Mouse (Mus musculus) megakaryocyte, embryonic 14.5 days (primary cell): ENCODE results near the gene Uso1. TPM values are rescaled to one million over a fixed set of nuclear protein-coding genes. Genes with fewer than 3 reads are reported as not detected.

ENCODE experiments used
- H3K27me3 ChIP-seq: replicated peaks from 2 replicates; pipeline ENCODE3; 2012; ENCODE audit warnings: inconsistent platforms
- H3K36me3 ChIP-seq: replicated peaks from 2 replicates; pipeline ENCODE3; 2012; ENCODE audit warnings: low read length, inconsistent platforms, mixed read lengths
- H3K4me1 ChIP-seq: 2 replicates; pipeline ENCODE4 v1.6.1; 2012; ENCODE audit warnings: inconsistent platforms
- H3K4me3 ChIP-seq: replicated peaks from 2 replicates; pipeline ENCODE3; 2012; ENCODE audit warnings: moderate library complexity, mild to moderate bottlenecking, inconsistent platforms
- H3K9me3 ChIP-seq: 2 replicates; pipeline ENCODE4 v1.6.1; 2012; ENCODE audit warnings: inconsistent platforms
- FLI1 ChIP-seq: IDR thresholded peaks from 2 replicates; pipeline ENCODE4 v1.6.1; 2012; ENCODE audit warnings: low read length, inconsistent platforms, mixed read lengths
- GATA1 ChIP-seq: IDR thresholded peaks from 3 replicates; pipeline ENCODE4 v1.6.1; 2012; ENCODE audit warnings: mixed read lengths, low read length, inconsistent platforms, borderline replicate concordance
- polyA plus RNA-seq: library from polyadenylated mRNA; stranded (reverse); fragments of >175 nt; gene quantifications from 2 replicates; pipeline ENCODE4 v1.2.3, GENCODE M21; 2012; ENCODE audit warnings: low replicate concordance; ENCODE audit not compliant: insufficient read depth

Uso1 gene
- 24.1 and 49.3 TPM in 2 replicates for polyA plus RNA-seq

- H3K4me1 ChIP-seq = peaks cover 55% of the 10 kb centered on the region
- no peaks in the 10 kb centered on the region for H3K27me3 ChIP-seq
- 0 out of 2 replicates have a peak, but pooled peaks have one; percentile 8 for TF ChIP-seq FLI1
- TF ChIP-seq GATA1 = no peak
- peak within 1 kb of the TSS; percentile 93 for H3K4me3 ChIP-seq
- H3K36me3 ChIP-seq = peaks cover 39% of the 10 kb centered on the region
- no peaks in the 10 kb centered on the region for H3K9me3 ChIP-seq
These were observed at the start of gene Uso1 for GRCm38 (mm10) chr5:92137239-92138046. Gene Uso1 (plus strand): TSS chr5:92137938.

GRCm38 (mm10) chr5:92093263-92094061, 44.3 kb upstream of the Uso1 start:
- Histone ChIP-seq H3K27me3 (no peaks in the 10 kb centered on the region), H3K4me1 (peaks cover 10% of the 10 kb centered on the region), H3K9me3 (no peaks in the 10 kb centered on the region; the same call in 1 of the 2 replicates), H3K36me3 (peaks cover 3% of the 10 kb centered on the region), H3K4me3 (peak overlapping the region; percentile 85)
- TF ChIP-seq GATA1 (no peak), FLI1 (no peak)

DNA sequence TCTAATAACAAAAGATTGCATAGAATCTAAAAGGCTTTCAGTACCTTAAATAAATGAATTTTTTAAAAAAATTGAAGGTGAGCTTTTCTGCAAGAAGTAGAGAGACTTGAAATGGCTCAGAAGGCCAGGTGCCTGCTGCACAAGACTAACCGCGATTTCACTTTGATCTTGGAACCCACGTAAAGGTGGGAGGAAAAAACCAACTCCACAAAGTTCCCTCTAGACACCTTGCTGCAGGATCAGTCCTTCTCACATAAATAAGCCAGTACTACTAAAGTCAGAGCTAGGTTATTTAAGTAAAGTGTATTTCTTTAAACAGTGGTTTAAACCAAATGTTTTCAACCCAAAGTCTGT, 43.7 kb upstream of the Uso1 start:
- Histone ChIP-seq H3K4me3 (peak overlapping the region; percentile 85), H3K4me1 (peaks cover 10% of the 10 kb centered on the region), H3K27me3 (no peaks in the 10 kb centered on the region), H3K36me3 (peaks cover 3% of the 10 kb centered on the region), H3K9me3 (no peaks in the 10 kb centered on the region; the same call in 1 of the 2 replicates)
- TF ChIP-seq FLI1 = no peak
- no peak for TF ChIP-seq GATA1

DNA sequence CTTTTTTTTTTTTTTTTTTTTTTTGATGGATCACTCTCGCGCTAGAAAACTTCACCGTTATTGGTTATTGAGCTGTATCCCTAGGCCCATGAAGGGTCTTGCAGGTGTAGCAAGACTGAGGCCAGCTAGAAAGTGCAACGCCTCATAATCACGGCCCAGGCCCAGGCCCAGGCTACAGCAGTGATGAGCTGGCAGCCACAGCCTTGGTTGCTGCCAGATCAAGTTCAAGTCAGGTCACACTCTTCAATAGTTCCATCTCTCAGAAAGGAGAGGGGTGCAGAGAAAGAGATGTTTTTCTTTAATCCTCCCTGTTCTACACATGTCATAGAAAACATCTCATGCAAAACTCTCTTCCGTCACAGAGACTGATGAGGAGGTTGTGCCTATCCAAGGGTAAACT, 41.0 kb upstream of the Uso1 start:
- Histone ChIP-seq H3K4me1 (peaks cover 10% of the 10 kb centered on the region), H3K4me3 (no peak overlapping the region), H3K9me3 (no peaks in the 10 kb centered on the region; the same call in 1 of the 2 replicates), H3K36me3 (peaks cover 3% of the 10 kb centered on the region), H3K27me3 (no peaks in the 10 kb centered on the region)
- TF ChIP-seq FLI1 (no peak), GATA1 (no peak)

DNA sequence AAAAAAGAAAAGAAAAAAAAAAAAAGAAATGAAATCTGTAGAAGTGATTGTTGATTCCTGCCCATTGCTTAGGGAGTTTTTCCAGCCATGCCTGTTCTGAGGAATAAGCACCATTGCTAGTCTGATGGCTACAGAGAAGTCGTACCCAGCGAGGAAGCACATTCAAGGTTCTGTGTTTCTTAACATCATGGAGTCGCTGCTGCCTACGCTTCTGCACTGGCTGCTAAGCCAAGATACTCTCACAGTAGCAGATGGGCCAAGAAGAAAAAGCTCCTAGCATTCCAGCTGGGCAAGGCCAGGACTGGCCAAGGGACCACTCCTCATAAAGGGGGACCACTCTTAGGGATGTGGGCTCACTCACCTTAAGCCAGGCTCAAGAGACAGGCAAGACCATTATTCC, 40.0 kb upstream of the Uso1 start:
- H3K4me1 ChIP-seq = peaks cover 10% of the 10 kb centered on the region
- H3K4me3 ChIP-seq = no peak overlapping the region
- TF ChIP-seq FLI1 = no peak
- TF ChIP-seq GATA1 = no peak
- no peaks in the 10 kb centered on the region; the same call in 1 of the 2 replicates for H3K9me3 ChIP-seq
- H3K36me3 ChIP-seq = peaks cover 3% of the 10 kb centered on the region
- H3K27me3 ChIP-seq = no peaks in the 10 kb centered on the region

- TF ChIP-seq GATA1 (no peak), FLI1 (no peak)
- peaks cover 3% of the 10 kb centered on the region for H3K36me3 ChIP-seq
- H3K4me3 ChIP-seq = no peak overlapping the region
- H3K27me3 ChIP-seq = peaks cover under 1% of the 10 kb centered on the region
- peaks cover 4% of the 10 kb centered on the region for H3K4me1 ChIP-seq
- no peaks in the 10 kb centered on the region; the same call in 1 of the 2 replicates for H3K9me3 ChIP-seq
These were observed 39.2 kb upstream of the Uso1 start for GRCm38 (mm10) chr5:92098351-92099109.

DNA sequence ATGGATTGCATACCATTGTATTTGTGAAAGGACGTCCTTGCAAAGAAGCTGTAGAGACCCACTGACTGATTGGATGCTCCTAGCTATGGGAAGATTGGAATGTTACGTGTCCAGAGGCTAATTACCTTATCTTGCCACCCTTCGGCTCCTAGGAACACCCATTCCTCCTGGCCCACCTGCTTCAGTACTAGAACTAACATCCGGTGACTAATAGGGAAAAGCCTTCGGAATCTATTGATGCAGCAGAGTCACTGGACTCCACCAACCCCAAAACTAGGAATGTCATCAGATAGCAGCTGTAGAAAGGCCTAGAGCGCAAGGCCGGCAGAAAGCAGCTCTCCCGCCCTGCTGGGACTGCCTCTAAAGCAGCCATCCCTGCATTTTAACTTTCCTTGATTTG, 36.1 kb upstream of the Uso1 start:
- no peak overlapping the region for H3K4me3 ChIP-seq
- H3K9me3 ChIP-seq = no peaks in the 10 kb centered on the region
- H3K27me3 ChIP-seq = peaks cover 3% of the 10 kb centered on the region
- peaks cover 9% of the 10 kb centered on the region for H3K4me1 ChIP-seq
- H3K36me3 ChIP-seq = no peaks in the 10 kb centered on the region
- TF ChIP-seq FLI1 (no peak), GATA1 (no peak)

DNA sequence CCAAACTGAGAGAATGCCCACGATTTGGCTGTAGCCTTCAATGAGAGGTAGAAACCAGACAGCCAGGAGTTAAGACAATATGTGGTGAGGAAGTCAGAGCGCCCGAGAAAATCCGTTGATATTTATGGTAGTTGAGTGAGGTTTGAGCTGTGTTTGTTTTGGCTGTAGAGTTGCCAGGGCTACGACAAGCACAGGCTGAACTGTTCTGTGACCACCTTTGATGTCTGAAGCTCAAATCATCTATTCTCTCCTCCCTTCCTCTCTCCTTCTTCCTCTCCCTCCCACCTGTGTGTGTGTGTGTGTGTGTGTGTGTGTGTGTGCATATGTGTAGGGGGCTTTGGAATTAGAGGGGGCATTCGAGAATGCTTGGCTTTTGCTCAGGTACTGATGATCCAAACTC, 34.7 kb upstream of the Uso1 start:
- no peaks in the 10 kb centered on the region for H3K9me3 ChIP-seq
- no peak overlapping the region for H3K4me3 ChIP-seq
- peaks cover 3% of the 10 kb centered on the region for H3K27me3 ChIP-seq
- no peaks in the 10 kb centered on the region for H3K36me3 ChIP-seq
- TF ChIP-seq GATA1 (no peak), FLI1 (no peak)
- peaks cover 9% of the 10 kb centered on the region for H3K4me1 ChIP-seq

GRCm38 (mm10) chr5:92103816-92104415, 33.8 kb upstream of the Uso1 start:
- Histone ChIP-seq H3K4me3 (no peak overlapping the region), H3K4me1 (peaks cover 9% of the 10 kb centered on the region), H3K27me3 (peaks cover 3% of the 10 kb centered on the region), H3K9me3 (no peaks in the 10 kb centered on the region), H3K36me3 (no peaks in the 10 kb centered on the region)
- TF ChIP-seq GATA1 = no peak
- TF ChIP-seq FLI1 = no peak
